Mouse (Mus musculus) limb, embryonic 14.5 days (tissue): ENCODE data around the gene Mrpl49. TPM values are rescaled to one million over a fixed set of nuclear protein-coding genes. Genes with fewer than 3 reads are reported as not detected.
A peak's percentile ranks its signal among the peaks of the same experiment; 100 is the strongest.

ENCODE experiments used
- ATAC-seq: fragments of 200-750 bp; cut with Nextera tagmentation; 2 replicates; pipeline ENCODE4 v1.8.0; 2017; ENCODE audit warnings: low read depth, moderate number of reproducible peaks, moderate TSS enrichment; ENCODE audit not compliant: low FRiP score
- DNase-seq: peaks from one replicate; pipeline ENCODE4 v3.0.0-alpha.2; 2015; ENCODE audit warnings: low spot score
- H3K27ac ChIP-seq: fragments of 300-500 bp; sonication (generic); replicated peaks from 2 replicates; pipeline ENCODE4 v1.5.1; 2014; ENCODE audit warnings: low read depth, mild to moderate bottlenecking, low read length, moderate library complexity, mixed read lengths
- H3K27me3 ChIP-seq: fragments of 300-500 bp; sonication (generic); 2 replicates; pipeline ENCODE4 v1.6.1; 2014; ENCODE audit warnings: low read length, mixed read lengths; ENCODE audit not compliant: control insufficient read depth, insufficient read depth
- H3K36me3 ChIP-seq: fragments of 300-500 bp; sonication (generic); 2 replicates; pipeline ENCODE4 v1.6.1; 2014; ENCODE audit warnings: mild to moderate bottlenecking, low read length, moderate library complexity, mixed read lengths; ENCODE audit not compliant: control insufficient read depth, insufficient read depth
- H3K4me1 ChIP-seq: fragments of 300-500 bp; sonication (generic); 2 replicates; pipeline ENCODE4 v1.6.1; 2014; ENCODE audit warnings: antibody characterized with exemption, low read length, mixed read lengths; ENCODE audit not compliant: control insufficient read depth, insufficient read depth
- H3K4me2 ChIP-seq: fragments of 300-500 bp; sonication (generic); replicated peaks from 2 replicates; pipeline ENCODE4 v1.6.1; 2014; ENCODE audit warnings: low read depth, mild to moderate bottlenecking, low read length, moderate library complexity; ENCODE audit not compliant: severe bottlenecking
- H3K4me3 ChIP-seq: fragments of 300-500 bp; sonication (generic); replicated peaks from 2 replicates; pipeline ENCODE4 v1.5.1; 2014; ENCODE audit warnings: low read length
- H3K9ac ChIP-seq: fragments of 300-500 bp; sonication (generic); 2 replicates; pipeline ENCODE4 v1.6.1; 2014; ENCODE audit warnings: mild to moderate bottlenecking, low read depth, low read length, moderate library complexity; ENCODE audit not compliant: severe bottlenecking
- H3K9me3 ChIP-seq: fragments of 300-500 bp; sonication (generic); 2 replicates; pipeline ENCODE4 v1.6.1; 2016; ENCODE audit warnings: low read length; ENCODE audit not compliant: control insufficient read depth
- POLR2A ChIP-seq: fragments of 200-500 bp; IDR thresholded peaks from 2 replicates; pipeline ENCODE4 v1.8.0; 2012; ENCODE audit warnings: inconsistent platforms, mild to moderate bottlenecking, moderate library complexity, borderline replicate concordance; ENCODE audit not compliant: insufficient read depth, insufficient read length; ENCODE audit errors: extremely low read depth
- WGBS: fragments of 180-500 bp; shearing (Covaris S2); extraction: QIAGEN DNeasy Blood & Tissue Kit; methylation state at CpG from one replicate; pipeline ENCODE4 v1.1.7; 2014; 5-methylcytosine and 5-hydroxymethylcytosine counted together
- microRNA-seq: library from miRNA; unstranded; fragments of <30 nt; microRNA quantifications from one replicate; pipeline ENCODE4, GENCODE M21; 2016
- polyA plus RNA-seq, 2 experiments: library from polyadenylated mRNA; depleted of rRNA in 1 of 2; stranded (reverse) in 1 of 2; unstranded in 1 of 2; fragments of >200 nt; fragmentation: Nextera tagmentation in 1 of 2; extraction: Ambion mirVana in 1 of 2; gene quantifications; 2 replicates each; pipeline versions ENCODE4 v1.2.1 to v1.2.3; 2012 to 2014

Mrpl49 gene
- polyA plus RNA-seq, 2 experiments = 54.8 to 75.3 TPM

GRCm38 (mm10) chr19:6013691-6014090 lies 43.9 kb downstream of the Mrpl49 start:
- DNase-seq (no peak), ATAC-seq (no peak)
- no peaks in the 10 kb centered on the region for H3K9me3 ChIP-seq
- no peak overlapping the region for H3K9ac ChIP-seq
- H3K4me2 ChIP-seq = no peak overlapping the region
- H3K4me3 ChIP-seq = no peak overlapping the region
- no peak for TF ChIP-seq POLR2A
- H3K36me3 ChIP-seq = peaks cover 3% of the 10 kb centered on the region; the same call in 1 of the 2 replicates
- WGBS = 89% methylated on average over 10 of the region's 10 CpGs
- peaks cover 8% of the 10 kb centered on the region; the same call in 1 of the 2 replicates for H3K4me1 ChIP-seq
- no peak overlapping the region for H3K27ac ChIP-seq
- no peaks in the 10 kb centered on the region for H3K27me3 ChIP-seq

GRCm38 (mm10) chr19:6009137-6009536 lies 48.4 kb downstream of the Mrpl49 start:
- Histone ChIP-seq H3K4me1 (no peaks in the 10 kb centered on the region), H3K9me3 (no peaks in the 10 kb centered on the region), H3K9ac (no peak overlapping the region), H3K36me3 (peaks cover 3% of the 10 kb centered on the region; the same call in 1 of the 2 replicates), H3K27ac (no peak overlapping the region), H3K4me2 (no peak overlapping the region), H3K27me3 (no peaks in the 10 kb centered on the region), H3K4me3 (no peak overlapping the region)
- ATAC-seq (no peak), DNase-seq (no peak)
- no peak for TF ChIP-seq POLR2A
- 77% methylated on average over 8 of the region's 8 CpGs for WGBS

GRCm38 (mm10) chr19:6007013-6007412 lies 50.6 kb downstream of the Mrpl49 start:
- Histone ChIP-seq H3K36me3 (peaks cover 3% of the 10 kb centered on the region; the same call in 1 of the 2 replicates), H3K4me3 (no peak overlapping the region), H3K27me3 (no peaks in the 10 kb centered on the region), H3K4me1 (no peaks in the 10 kb centered on the region), H3K9me3 (no peaks in the 10 kb centered on the region), H3K27ac (no peak overlapping the region), H3K4me2 (no peak overlapping the region), H3K9ac (no peak overlapping the region)
- 25% methylated on average over 13 of the region's 13 CpGs for WGBS
- no peak for TF ChIP-seq POLR2A
- DNase-seq (no peak), ATAC-seq (no peak)

GRCm38 (mm10) chr19:6005541-6005940 lies 52.0 kb downstream of the Mrpl49 start:
- no peak overlapping the region for H3K4me2 ChIP-seq
- no peak overlapping the region for H3K4me3 ChIP-seq
- peaks cover 3% of the 10 kb centered on the region; the same call in 1 of the 2 replicates for H3K36me3 ChIP-seq
- no peak for TF ChIP-seq POLR2A
- H3K27ac ChIP-seq = no peak overlapping the region
- DNase-seq = peak; percentile 13
- no peaks in the 10 kb centered on the region for H3K9me3 ChIP-seq
- WGBS = 58% methylated on average over 11 of the region's 11 CpGs
- no peak for ATAC-seq
- no peaks in the 10 kb centered on the region for H3K4me1 ChIP-seq
- no peaks in the 10 kb centered on the region for H3K27me3 ChIP-seq
- no peak overlapping the region for H3K9ac ChIP-seq

Small RNA genes lying within 50 kb of the gene (microRNA-seq; reads per million reads assigned to microRNA genes)
- gene Mir6988 = 0.69 reads per million

Other genes starting within 250 kb of the Mrpl49 start
- gene Frmd8, start 182.5 kb downstream of the Mrpl49 start, polyA plus RNA-seq (2012; rRNA removed) = 22.7 and 30.1 TPM in 2 replicates
- gene Frmd8, start 182.5 kb downstream of the Mrpl49 start, polyA plus RNA-seq (2014; fragmentation: Nextera tagmentation; extraction: Ambion mirVana) = 22.6 and 22.7 TPM in 2 replicates
- 6.2 and 6.3 TPM in 2 replicates for gene Slc25a45, start 180.0 kb downstream of the Mrpl49 start, polyA plus RNA-seq (2012; rRNA removed)
- gene Slc25a45, start 180.0 kb downstream of the Mrpl49 start, polyA plus RNA-seq (2014; fragmentation: Nextera tagmentation; extraction: Ambion mirVana) = 2.5 and 3.0 TPM in 2 replicates
- gene Tigd3, start 163.6 kb downstream of the Mrpl49 start, polyA plus RNA-seq (2012; rRNA removed) = 4.8 TPM in 2 replicates
- gene Tigd3, start 163.6 kb downstream of the Mrpl49 start, polyA plus RNA-seq (2014; fragmentation: Nextera tagmentation; extraction: Ambion mirVana) = 1.7 and 2.0 TPM in 2 replicates
- gene Dpf2, start 144.8 kb downstream of the Mrpl49 start, polyA plus RNA-seq (2012; rRNA removed) = 179 and 199 TPM in 2 replicates
- 143 and 147 TPM in 2 replicates for gene Dpf2, start 144.8 kb downstream of the Mrpl49 start, polyA plus RNA-seq (2014; fragmentation: Nextera tagmentation; extraction: Ambion mirVana)
- gene Cdc42ep2, start 133.0 kb downstream of the Mrpl49 start, polyA plus RNA-seq (2012; rRNA removed) = 9.7 and 10.0 TPM in 2 replicates
- gene Cdc42ep2, start 133.0 kb downstream of the Mrpl49 start, polyA plus RNA-seq (2014; fragmentation: Nextera tagmentation; extraction: Ambion mirVana) = 6.5 and 8.0 TPM in 2 replicates
- gene Pola2, start 93.6 kb downstream of the Mrpl49 start, polyA plus RNA-seq (2012; rRNA removed) = 87.9 and 109 TPM in 2 replicates
- gene Pola2, start 93.6 kb downstream of the Mrpl49 start, polyA plus RNA-seq (2014; fragmentation: Nextera tagmentation; extraction: Ambion mirVana) = 65.8 and 66.3 TPM in 2 replicates
- not detected in 2 replicates for gene Slc22a20, start 71.6 kb downstream of the Mrpl49 start, polyA plus RNA-seq (2012; rRNA removed)
- gene Slc22a20, start 71.6 kb downstream of the Mrpl49 start, polyA plus RNA-seq (2014; fragmentation: Nextera tagmentation; extraction: Ambion mirVana) = not detected in 2 replicates
- 29.0 and 33.4 TPM in 2 replicates for gene Capn1, start 41.9 kb downstream of the Mrpl49 start, polyA plus RNA-seq (2012; rRNA removed)
- 18.0 and 19.7 TPM in 2 replicates for gene Capn1, start 41.9 kb downstream of the Mrpl49 start, polyA plus RNA-seq (2014; fragmentation: Nextera tagmentation; extraction: Ambion mirVana)
- gene Syvn1, start 11.2 kb downstream of the Mrpl49 start, polyA plus RNA-seq (2012; rRNA removed) = 49.2 and 63.9 TPM in 2 replicates
- gene Syvn1, start 11.2 kb downstream of the Mrpl49 start, polyA plus RNA-seq (2014; fragmentation: Nextera tagmentation; extraction: Ambion mirVana) = 31.5 and 34.6 TPM in 2 replicates
- gene Fau, start 59 bp upstream of the Mrpl49 start, polyA plus RNA-seq (2012; rRNA removed) = 1,573 and 1,838 TPM in 2 replicates
- gene Fau, start 59 bp upstream of the Mrpl49 start, polyA plus RNA-seq (2014; fragmentation: Nextera tagmentation; extraction: Ambion mirVana) = 948 and 968 TPM in 2 replicates
- gene Znhit2, start 3.4 kb upstream of the Mrpl49 start, polyA plus RNA-seq (2012; rRNA removed) = 32.0 and 41.5 TPM in 2 replicates
- gene Znhit2, start 3.4 kb upstream of the Mrpl49 start, polyA plus RNA-seq (2014; fragmentation: Nextera tagmentation; extraction: Ambion mirVana) = 36.5 and 37.0 TPM in 2 replicates
- gene Tm7sf2, start 10.6 kb upstream of the Mrpl49 start, polyA plus RNA-seq (2012; rRNA removed) = 43.8 and 59.6 TPM in 2 replicates
- 15.5 and 18.8 TPM in 2 replicates for gene Tm7sf2, start 10.6 kb upstream of the Mrpl49 start, polyA plus RNA-seq (2014; fragmentation: Nextera tagmentation; extraction: Ambion mirVana)
- gene Vps51, start 19.4 kb upstream of the Mrpl49 start, polyA plus RNA-seq (2012; rRNA removed) = 81.6 and 95.9 TPM in 2 replicates
- gene Vps51, start 19.4 kb upstream of the Mrpl49 start, polyA plus RNA-seq (2014; fragmentation: Nextera tagmentation; extraction: Ambion mirVana) = 51.9 and 60.5 TPM in 2 replicates
- 0.20 TPM in 1 of 2 replicates, not detected in the other for gene Tmem262, start 22.2 kb upstream of the Mrpl49 start, polyA plus RNA-seq (2012; rRNA removed)
- gene Tmem262, start 22.2 kb upstream of the Mrpl49 start, polyA plus RNA-seq (2014; fragmentation: Nextera tagmentation; extraction: Ambion mirVana) = not detected in 2 replicates
- 1.1 and 1.3 TPM in 2 replicates for gene Gm28374, start 24.5 kb upstream of the Mrpl49 start, polyA plus RNA-seq (2012; rRNA removed)
- gene Gm28374, start 24.5 kb upstream of the Mrpl49 start, polyA plus RNA-seq (2014; fragmentation: Nextera tagmentation; extraction: Ambion mirVana) = 1.1 and 1.3 TPM in 2 replicates
- 134 and 177 TPM in 2 replicates for gene Zfpl1, start 27.2 kb upstream of the Mrpl49 start, polyA plus RNA-seq (2012; rRNA removed)
- 85.4 and 91.0 TPM in 2 replicates for gene Zfpl1, start 27.2 kb upstream of the Mrpl49 start, polyA plus RNA-seq (2014; fragmentation: Nextera tagmentation; extraction: Ambion mirVana)
- 22.0 and 23.3 TPM in 2 replicates for gene Cdca5, start 27.2 kb upstream of the Mrpl49 start, polyA plus RNA-seq (2012; rRNA removed)
- 27.9 and 31.5 TPM in 2 replicates for gene Cdca5, start 27.2 kb upstream of the Mrpl49 start, polyA plus RNA-seq (2014; fragmentation: Nextera tagmentation; extraction: Ambion mirVana)
- gene AC131692.1, start 36.6 kb upstream of the Mrpl49 start, polyA plus RNA-seq (2012; rRNA removed) = 0.14 and 0.75 TPM in 2 replicates
- gene AC131692.1, start 36.6 kb upstream of the Mrpl49 start, polyA plus RNA-seq (2014; fragmentation: Nextera tagmentation; extraction: Ambion mirVana) = not detected in 2 replicates
- gene Naaladl1, start 48.0 kb upstream of the Mrpl49 start, polyA plus RNA-seq (2012; rRNA removed) = 2.5 and 3.0 TPM in 2 replicates
- gene Naaladl1, start 48.0 kb upstream of the Mrpl49 start, polyA plus RNA-seq (2014; fragmentation: Nextera tagmentation; extraction: Ambion mirVana) = 0.21 and 0.48 TPM in 2 replicates
- gene Sac3d1, start 60.9 kb upstream of the Mrpl49 start, polyA plus RNA-seq (2012; rRNA removed) = 45.6 and 57.9 TPM in 2 replicates
- gene Sac3d1, start 60.9 kb upstream of the Mrpl49 start, polyA plus RNA-seq (2014; fragmentation: Nextera tagmentation; extraction: Ambion mirVana) = 53.8 and 55.9 TPM in 2 replicates
- gene Snx15, start 70.5 kb upstream of the Mrpl49 start, polyA plus RNA-seq (2012; rRNA removed) = 36.4 and 48.9 TPM in 2 replicates
- 30.2 and 33.9 TPM in 2 replicates for gene Snx15, start 70.5 kb upstream of the Mrpl49 start, polyA plus RNA-seq (2014; fragmentation: Nextera tagmentation; extraction: Ambion mirVana)
- 0.10 and 0.22 TPM in 2 replicates for gene Batf2, start 83.2 kb upstream of the Mrpl49 start, polyA plus RNA-seq (2012; rRNA removed)
- 0.15 TPM in 1 of 2 replicates, not detected in the other for gene Batf2, start 83.2 kb upstream of the Mrpl49 start, polyA plus RNA-seq (2014; fragmentation: Nextera tagmentation; extraction: Ambion mirVana)
- 91.9 and 127 TPM in 2 replicates for gene Arl2, start 83.8 kb upstream of the Mrpl49 start, polyA plus RNA-seq (2012; rRNA removed)
- gene Arl2, start 83.8 kb upstream of the Mrpl49 start, polyA plus RNA-seq (2014; fragmentation: Nextera tagmentation; extraction: Ambion mirVana) = 76.0 and 77.5 TPM in 2 replicates
- gene Majin, start 126.6 kb upstream of the Mrpl49 start, polyA plus RNA-seq (2012; rRNA removed) = 0.05 and 0.09 TPM in 2 replicates
- gene Majin, start 126.6 kb upstream of the Mrpl49 start, polyA plus RNA-seq (2014; fragmentation: Nextera tagmentation; extraction: Ambion mirVana) = not detected in 2 replicates
- gene Gpha2, start 168.6 kb upstream of the Mrpl49 start, polyA plus RNA-seq (2012; rRNA removed) = 1.5 and 2.7 TPM in 2 replicates
- gene Gpha2, start 168.6 kb upstream of the Mrpl49 start, polyA plus RNA-seq (2014; fragmentation: Nextera tagmentation; extraction: Ambion mirVana) = 1.2 and 2.3 TPM in 2 replicates
- gene Ppp2r5b, start 178.1 kb upstream of the Mrpl49 start, polyA plus RNA-seq (2012; rRNA removed) = 45.0 and 48.1 TPM in 2 replicates
- gene Ppp2r5b, start 178.1 kb upstream of the Mrpl49 start, polyA plus RNA-seq (2014; fragmentation: Nextera tagmentation; extraction: Ambion mirVana) = 27.5 and 27.8 TPM in 2 replicates
- 18.3 and 25.7 TPM in 2 replicates for gene Atg2a, start 183.9 kb upstream of the Mrpl49 start, polyA plus RNA-seq (2012; rRNA removed)
- gene Atg2a, start 183.9 kb upstream of the Mrpl49 start, polyA plus RNA-seq (2014; fragmentation: Nextera tagmentation; extraction: Ambion mirVana) = 10.6 and 14.6 TPM in 2 replicates
- 160 and 232 TPM in 2 replicates for gene Ehd1, start 218.9 kb upstream of the Mrpl49 start, polyA plus RNA-seq (2012; rRNA removed)
- 68.7 and 81.8 TPM in 2 replicates for gene Ehd1, start 218.9 kb upstream of the Mrpl49 start, polyA plus RNA-seq (2014; fragmentation: Nextera tagmentation; extraction: Ambion mirVana)
- gene Cdc42bpg, start 248.7 kb upstream of the Mrpl49 start, polyA plus RNA-seq (2012; rRNA removed) = 15.2 and 17.0 TPM in 2 replicates
- gene Cdc42bpg, start 248.7 kb upstream of the Mrpl49 start, polyA plus RNA-seq (2014; fragmentation: Nextera tagmentation; extraction: Ambion mirVana) = 1.4 and 2.0 TPM in 2 replicates